Mouse (Mus musculus): ENCODE data around the gene Gpcpd1. TPM values are rescaled to one million over a fixed set of nuclear protein-coding genes. Genes with fewer than 3 reads are reported as not detected.
A peak's percentile ranks its signal among the peaks of the same experiment; 100 is the strongest.
"Not testable (repeated sequence)": the region's sequence is repeated elsewhere in the genome, so short reads cannot be mapped to it uniquely, and the experiment has no call there.

The Gpcpd1 gene
- total RNA-seq (2021): 36.2 and 47.1 TPM in 2 replicates
- long read RNA-seq, experiment 1, transcript Gpcpd1-205 (20 exons, 3,703 nt): minor isoform, 14 of 59 reads
- long read RNA-seq, experiment 1, transcript Gpcpd1-202 (20 exons, 3,686 nt): major isoform, 29 of 59 reads
- long read RNA-seq, experiment 1, partial matches to known transcripts: 8 of 59 reads
- long read RNA-seq, experiment 1, other reads (novel, unspliced or antisense): 5 of 59 reads
- long read RNA-seq, experiment 2, transcript Gpcpd1-202 (20 exons, 3,686 nt): major isoform, 13 of 28 reads
- long read RNA-seq, experiment 2, partial matches to known transcripts: 2 of 28 reads
- long read RNA-seq, experiment 2, other reads (novel, unspliced or antisense): 6 of 28 reads

- DNase-seq: no peak
Measured at GRCm38 (mm10) chr2:132587240-132587779, at the start of gene Gpcpd1. Gene Gpcpd1, minus strand, starts transcription at chr2:132587729.

GRCm38 (mm10) chr2:132636534-132636933 is 49.0 kb upstream of the Gpcpd1 start:
- DNase-seq: no peak

- no peak for DNase-seq
Measured at GRCm38 (mm10) chr2:132628626-132629025, 41.1 kb upstream of the Gpcpd1 start.

- DNase-seq: no peak
Measured at GRCm38 (mm10) chr2:132623092-132623491, 35.6 kb upstream of the Gpcpd1 start.

- DNase-seq: no peak
Measured at GRCm38 (mm10) chr2:132617693-132618092, 30.2 kb upstream of the Gpcpd1 start.

- DNase-seq: peak; percentile 21
Measured at GRCm38 (mm10) chr2:132613581-132614188, 26.2 kb upstream of the Gpcpd1 start.

- peak; percentile 62 for DNase-seq
Measured at GRCm38 (mm10) chr2:132611551-132612233, 24.2 kb upstream of the Gpcpd1 start.

- peak; percentile 25 for DNase-seq
Measured at GRCm38 (mm10) chr2:132607141-132608093, 19.9 kb upstream of the Gpcpd1 start.

GRCm38 (mm10) chr2:132605795-132606563 is 18.4 kb upstream of the Gpcpd1 start:
- DNase-seq: no peak

- DNase-seq: no peak
Measured at GRCm38 (mm10) chr2:132604922-132605321, 17.4 kb upstream of the Gpcpd1 start.

- DNase-seq: no peak
Measured at GRCm38 (mm10) chr2:132603706-132604105, 16.2 kb upstream of the Gpcpd1 start.

GRCm38 (mm10) chr2:132601777-132602176 is 14.2 kb upstream of the Gpcpd1 start:
- no peak for DNase-seq

- DNase-seq: no peak
Measured at GRCm38 (mm10) chr2:132600081-132600480, 12.6 kb upstream of the Gpcpd1 start.

- peak; percentile 86 for DNase-seq
Measured at GRCm38 (mm10) chr2:132599127-132599526, 11.6 kb upstream of the Gpcpd1 start.

GRCm38 (mm10) chr2:132597866-132598480 is 10.4 kb upstream of the Gpcpd1 start:
- no peak for DNase-seq

- DNase-seq: no peak
Measured at GRCm38 (mm10) chr2:132597226-132597625, 9.7 kb upstream of the Gpcpd1 start.

- DNase-seq: peak; percentile 70
Measured at GRCm38 (mm10) chr2:132595601-132596235, 8.2 kb upstream of the Gpcpd1 start.

- DNase-seq: no peak
Measured at GRCm38 (mm10) chr2:132592126-132592525, 4.6 kb upstream of the Gpcpd1 start.

- DNase-seq: not testable (repeated sequence)
Measured at GRCm38 (mm10) chr2:132591579-132591978, 4.0 kb upstream of the Gpcpd1 start.
